Mouse (Mus musculus) left cerebral cortex, postnatal 25 days (tissue): ENCODE measurements around the gene AI413582. TPM values are rescaled to one million over a fixed set of nuclear protein-coding genes. Genes with fewer than 3 reads are reported as not detected.

Experiments
- DNase-seq, 2 experiments: peaks; one replicate each; pipeline ENCODE4 v3.0.0; 2022; ENCODE audit warnings: low spot score in 2 of 2, mixed read lengths in 1 of 2
- intact Hi-C: fragments of 180-260 bp; cut with DNase I; formaldehyde crosslinking; loops from one replicate; pipeline ENCODE4 v1.15.1; 2025
- total RNA-seq, 2 experiments: library from RNA; stranded (reverse); gene quantifications; 2 replicates each; pipeline ENCODE4 v1.2.3; 2021

AI413582 gene
- total RNA-seq, 2 experiments from 2014 or later, result 92.9 to 97.4 TPM

- intact Hi-C loops, result no loop called here
- DNase-seq, result no peak
Measured at GRCm38 (mm10) chr17:27533354-27533753, 32.2 kb downstream of the AI413582 start.

GRCm38 (mm10) chr17:27532095-27532494 lies 33.5 kb downstream of the AI413582 start:
- intact Hi-C loops, result no loop called here
- no peak for DNase-seq

DNA sequence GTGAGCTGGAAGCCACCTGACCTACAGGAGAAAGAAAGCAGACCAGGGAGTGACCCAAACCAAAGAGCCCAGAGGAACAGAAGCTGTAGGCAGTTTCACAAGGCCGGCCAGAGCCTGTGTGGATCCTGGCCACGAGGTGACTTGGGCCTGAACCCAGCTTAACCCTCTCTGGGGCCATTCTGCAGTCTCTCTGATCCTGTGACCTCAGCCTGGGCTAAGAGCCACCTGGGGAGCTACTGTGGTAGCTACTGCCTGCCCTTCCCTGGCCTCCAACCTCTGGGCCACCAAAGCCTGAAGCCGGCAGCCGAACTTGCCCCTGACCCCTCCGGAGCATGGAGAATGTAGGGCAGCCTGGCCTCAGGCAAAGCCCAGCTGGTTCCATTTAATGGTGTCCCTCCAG lies 36.8 kb downstream of the AI413582 start:
- intact Hi-C loops, result no loop called here
- DNase-seq, result no peak

GRCm38 (mm10) chr17:27528030-27528429 lies 37.5 kb downstream of the AI413582 start:
- intact Hi-C loops, result no loop called here
- no peak for DNase-seq

DNA sequence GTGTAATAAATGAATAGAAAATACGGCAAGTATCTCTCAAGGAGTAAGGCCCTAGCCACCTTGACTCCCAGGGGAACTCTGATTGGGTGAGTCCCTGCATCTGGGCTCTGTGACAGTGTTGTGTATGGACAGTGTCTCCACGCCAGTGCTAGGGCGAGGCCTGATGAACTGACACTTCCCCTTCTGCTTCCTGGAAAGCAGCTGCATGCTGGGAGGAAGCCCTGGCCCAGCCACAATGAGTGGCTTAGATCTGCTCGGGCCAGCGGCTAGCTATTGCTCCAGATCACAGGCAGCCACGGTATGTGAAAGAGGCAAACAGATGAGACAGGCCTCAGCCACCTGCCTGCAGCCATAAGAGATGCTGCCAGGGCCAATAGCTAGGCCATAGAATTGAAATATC lies 38.4 kb downstream of the AI413582 start:
- intact Hi-C loops, result no loop called here
- no peak for DNase-seq

DNA sequence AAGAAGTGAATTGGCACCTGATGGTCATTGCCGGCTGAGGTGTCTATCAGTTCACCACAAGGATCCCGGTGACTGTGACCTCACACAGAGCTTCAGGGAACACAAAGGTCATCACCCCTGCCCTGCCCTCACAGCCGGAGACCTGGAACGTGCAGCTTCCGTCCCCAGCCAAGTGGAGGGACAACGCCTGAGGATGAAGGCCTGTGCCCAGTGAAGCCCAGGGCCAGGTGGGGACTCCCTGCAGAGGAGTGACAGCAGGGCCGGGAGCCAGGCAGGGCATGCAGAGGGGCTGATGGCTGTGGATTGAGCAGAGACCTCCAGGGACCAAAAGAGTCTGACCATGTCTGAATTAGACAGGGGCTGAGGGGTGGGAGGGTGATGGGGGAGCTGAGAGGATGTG lies 42.4 kb downstream of the AI413582 start:
- DNase-seq, result no peak

DNA sequence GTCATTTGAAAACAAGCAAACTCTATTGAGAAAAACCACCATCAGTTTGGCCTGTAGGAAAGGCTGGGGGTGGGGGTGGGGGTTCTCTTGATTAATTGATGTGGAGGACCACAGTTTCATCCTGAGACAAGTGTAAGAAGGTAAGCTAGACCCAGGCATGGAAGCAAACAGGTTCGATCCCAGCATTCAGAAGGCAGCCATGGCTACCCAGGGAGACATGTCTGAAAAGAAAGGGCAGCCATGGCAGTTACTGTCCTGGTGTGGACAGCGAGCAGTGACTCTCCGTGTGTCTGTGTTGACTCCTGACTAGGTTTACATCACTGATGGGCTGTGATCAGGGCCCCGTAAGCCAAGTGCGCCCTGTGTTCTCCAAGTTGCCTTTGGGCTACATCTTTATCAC lies 44.3 kb downstream of the AI413582 start, which contains the start of gene Grm4:
Gene Grm4 (minus strand): TSS at position 101 of the 400 bp plus-strand sequence.
- no peak for DNase-seq

More for the DNA sequence above, 42.4 kb downstream of the AI413582 start:
- intact Hi-C loops, result no loop called here

GRCm38 (mm10) chr17:27520557-27520956 lies 45.0 kb downstream of the AI413582 start:
- intact Hi-C loops, result loop anchor here (2.0 kb wide), 2 partner anchors 356 to 488 kb away; no protein-coding TSS in a partner anchor
- DNase-seq, result peak; percentile 49 to 65

More for the DNA sequence above, 44.3 kb downstream of the AI413582 start, which contains the start of gene Grm4:
- intact Hi-C loops, result loop anchor here (2.0 kb wide), 2 partner anchors 357 to 489 kb away; no protein-coding TSS in a partner anchor

- no peak for DNase-seq
- intact Hi-C loops, result no loop called here
Measured at GRCm38 (mm10) chr17:27518700-27519595, 46.6 kb downstream of the AI413582 start.

GRCm38 (mm10) chr17:27518296-27518695 lies 47.3 kb downstream of the AI413582 start:
- intact Hi-C loops, result no loop called here
- DNase-seq, result no peak

- DNase-seq, result no peak
- intact Hi-C loops, result loop anchor here (5.0 kb wide), 2 partner anchors 122 to 322 kb away; no protein-coding TSS in a partner anchor
Measured at GRCm38 (mm10) chr17:27513916-27514762, 51.4 kb downstream of the AI413582 start.

Other genes with a start within 250 kb of the AI413582 start
- 10 to 100 TPM; 21.1 to 30.4 TPM for gene Grm4, start 44.4 kb downstream of the AI413582 start, total RNA-seq
- 10 to 100 TPM; 47.6 to 52.8 TPM for gene Hmga1, start 9.3 kb downstream of the AI413582 start, total RNA-seq
- gene Nudt3, start 57.7 kb upstream of the AI413582 start, total RNA-seq, result 100 to 1,000 TPM; 573 to 611 TPM
- gene RPS10-NUDT3, start 69.5 kb upstream of the AI413582 start, total RNA-seq, result 1 to 10 TPM in 1 of 2 experiments, not detected in 1; 2.1 TPM
- 100 to 1,000 TPM; 430 to 432 TPM for gene Rps10, start 70.9 kb upstream of the AI413582 start, total RNA-seq
- gene Pacsin1, start 89.8 kb upstream of the AI413582 start, total RNA-seq, result 100 to 1,000 TPM; 428 to 433 TPM
- gene Spdef, start 163.2 kb upstream of the AI413582 start, total RNA-seq, result under 1 TPM in 1 of 2 experiments, not detected in 1; 0.21 TPM